Mouse (Mus musculus) hindbrain, postnatal 0 days (tissue): ENCODE data around the gene Slc7a11. TPM values are rescaled to one million over a fixed set of nuclear protein-coding genes. Genes with fewer than 3 reads are reported as not detected.

ENCODE experiments used
- ATAC-seq: fragments of 200-750 bp; cut with Nextera tagmentation; 2 replicates; pipeline ENCODE4 v1.8.0; 2017; ENCODE audit warnings: mild to moderate bottlenecking, moderate TSS enrichment, moderate library complexity
- DNase-seq: peaks from one replicate; pipeline ENCODE4 v3.0.0-alpha.2; 2015; ENCODE audit warnings: low spot score
- H3K27ac ChIP-seq: fragments of 300-500 bp; sonication (generic); 2 replicates; pipeline ENCODE4 v1.5.1; 2014; ENCODE audit warnings: mild to moderate bottlenecking
- H3K27me3 ChIP-seq: fragments of 300-500 bp; sonication (generic); 2 replicates; pipeline ENCODE4 v1.6.1; 2014; ENCODE audit warnings: low read length, mixed read lengths; ENCODE audit not compliant: insufficient read depth
- H3K36me3 ChIP-seq: fragments of 300-500 bp; sonication (generic); 2 replicates; pipeline ENCODE4 v1.6.1; 2014; ENCODE audit warnings: low read length, mixed read lengths; ENCODE audit not compliant: insufficient read depth
- H3K4me1 ChIP-seq: fragments of 300-500 bp; sonication (generic); 2 replicates; pipeline ENCODE4 v1.6.1; 2014; ENCODE audit warnings: antibody characterized with exemption, low read length, mixed read lengths; ENCODE audit not compliant: insufficient read depth
- H3K4me2 ChIP-seq: fragments of 300-500 bp; sonication (generic); 2 replicates; pipeline ENCODE4 v1.6.1; 2014; ENCODE audit warnings: low read depth, mild to moderate bottlenecking, low read length, moderate library complexity, mixed read lengths
- H3K4me3 ChIP-seq: fragments of 300-500 bp; sonication (generic); 2 replicates; pipeline ENCODE4 v1.5.1; 2014; ENCODE audit warnings: low read length
- H3K9ac ChIP-seq: fragments of 300-500 bp; sonication (generic); replicated peaks from 2 replicates; pipeline ENCODE4 v1.6.1; 2014; ENCODE audit warnings: mild to moderate bottlenecking, low read length, moderate library complexity, mixed read lengths
- H3K9me3 ChIP-seq: fragments of 300-500 bp; sonication (generic); 2 replicates; pipeline ENCODE4 v1.6.1; 2016; ENCODE audit warnings: low read length, mixed read lengths
- CTCF ChIP-seq: IDR thresholded peaks from 2 replicates; pipeline ENCODE4 v1.5.1; 2016; ENCODE audit warnings: antibody characterized with exemption, control low read depth, low read depth
- WGBS: fragments of 180-500 bp; shearing (Covaris S2); extraction: QIAGEN DNeasy Blood & Tissue Kit; methylation state at CpG from one replicate; pipeline ENCODE4 v1.1.7; 2014; 5-methylcytosine and 5-hydroxymethylcytosine counted together
- polyA plus RNA-seq: library from polyadenylated mRNA; unstranded; fragments of >200 nt; fragmentation: Nextera tagmentation; extraction: Ambion mirVana; gene quantifications from 2 replicates; pipeline ENCODE4 v1.2.1, GENCODE M21; 2015
- total RNA-seq: library from RNA; depleted of rRNA; stranded (reverse); fragments of >200 nt; gene quantifications from 2 replicates; pipeline ENCODE4 v1.2.3, GENCODE M21; 2014

Slc7a11 gene
- total and polyA plus RNA-seq, 2 experiments from 2014 or later, result 4.8 to 18.0 TPM

GRCm38 (mm10) chr3:49937611-49938010, 505.8 kb downstream of the Slc7a11 start:
- no peaks in the 10 kb centered on the region for H3K27me3 ChIP-seq
- H3K36me3 ChIP-seq, result no peaks in the 10 kb centered on the region
- no peaks in the 10 kb centered on the region for H3K9me3 ChIP-seq
- no peaks in the 10 kb centered on the region for H3K4me1 ChIP-seq
- ATAC-seq (no peak), DNase-seq (no peak)
- WGBS, result 80% methylated on average over 2 of the region's 2 CpGs
- no peak overlapping the region for H3K4me3 ChIP-seq
- H3K9ac ChIP-seq, result no peak overlapping the region
- H3K4me2 ChIP-seq, result no peak overlapping the region
- no peak overlapping the region for H3K27ac ChIP-seq
- TF ChIP-seq CTCF, result no peak

GRCm38 (mm10) chr3:49929496-49929895, 513.9 kb downstream of the Slc7a11 start:
- no peak overlapping the region for H3K9ac ChIP-seq
- H3K36me3 ChIP-seq, result no peaks in the 10 kb centered on the region
- no peak overlapping the region for H3K4me2 ChIP-seq
- DNase-seq (no peak), ATAC-seq (no peak)
- no peaks in the 10 kb centered on the region for H3K9me3 ChIP-seq
- no peaks in the 10 kb centered on the region for H3K4me1 ChIP-seq
- TF ChIP-seq CTCF, result no peak
- no peaks in the 10 kb centered on the region for H3K27me3 ChIP-seq
- no peak overlapping the region for H3K4me3 ChIP-seq
- no peak overlapping the region for H3K27ac ChIP-seq

GRCm38 (mm10) chr3:49928509-49929263, 514.7 kb downstream of the Slc7a11 start:
- no peaks in the 10 kb centered on the region for H3K4me1 ChIP-seq
- H3K9me3 ChIP-seq, result no peaks in the 10 kb centered on the region
- no peak overlapping the region for H3K9ac ChIP-seq
- 47% methylated on average over 4 of the region's 4 CpGs for WGBS
- no peak for TF ChIP-seq CTCF
- H3K4me2 ChIP-seq, result no peak overlapping the region
- no peaks in the 10 kb centered on the region for H3K27me3 ChIP-seq
- no peak for ATAC-seq
- no peak overlapping the region for H3K27ac ChIP-seq
- no peaks in the 10 kb centered on the region for H3K36me3 ChIP-seq
- no peak for DNase-seq
- H3K4me3 ChIP-seq, result no peak overlapping the region

- Histone ChIP-seq H3K9me3 (no peaks in the 10 kb centered on the region), H3K4me2 (no peak overlapping the region), H3K27me3 (no peaks in the 10 kb centered on the region), H3K36me3 (no peaks in the 10 kb centered on the region), H3K27ac (no peak overlapping the region), H3K4me1 (no peaks in the 10 kb centered on the region), H3K9ac (no peak overlapping the region), H3K4me3 (no peak overlapping the region)
- ATAC-seq (no peak), DNase-seq (no peak)
- TF ChIP-seq CTCF, result no peak
- 70% methylated on average over 2 of the region's 2 CpGs for WGBS
These were observed 529.5 kb downstream of the Slc7a11 start for GRCm38 (mm10) chr3:49913929-49914328.

DNA sequence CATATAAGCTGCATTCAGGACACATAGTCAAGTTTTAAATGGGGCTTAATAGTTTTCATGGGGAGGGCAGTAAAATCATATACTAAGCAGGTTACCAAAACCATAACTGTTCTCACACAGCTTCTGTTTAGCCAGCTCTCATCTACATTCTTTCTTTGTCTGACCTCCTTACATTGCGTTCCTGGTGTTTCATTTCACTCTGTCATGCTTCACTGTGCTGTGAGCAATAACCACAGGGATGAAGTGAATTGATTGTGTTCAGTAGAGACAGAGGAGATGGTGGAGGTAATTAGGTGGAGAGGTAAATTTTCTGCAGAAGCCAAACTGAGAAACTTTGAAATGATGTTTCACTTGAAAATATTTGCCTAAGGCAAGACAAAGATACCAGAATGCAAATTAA, 532.5 kb downstream of the Slc7a11 start:
- no peak for TF ChIP-seq CTCF
- H3K4me3 ChIP-seq, result no peak overlapping the region
- no peaks in the 10 kb centered on the region for H3K4me1 ChIP-seq
- no peaks in the 10 kb centered on the region for H3K27me3 ChIP-seq
- H3K9me3 ChIP-seq, result no peaks in the 10 kb centered on the region
- no peaks in the 10 kb centered on the region for H3K36me3 ChIP-seq
- H3K9ac ChIP-seq, result no peak overlapping the region
- ATAC-seq (no peak), DNase-seq (no peak)
- H3K27ac ChIP-seq, result no peak overlapping the region
- H3K4me2 ChIP-seq, result no peak overlapping the region
- 29% methylated on average over 1 of the region's 1 CpGs for WGBS

- no peak overlapping the region for H3K4me2 ChIP-seq
- 32% methylated on average over 12 of the region's 12 CpGs for WGBS
- ATAC-seq, result no peak
- no peaks in the 10 kb centered on the region for H3K27me3 ChIP-seq
- H3K4me3 ChIP-seq, result no peak overlapping the region
- no peaks in the 10 kb centered on the region for H3K4me1 ChIP-seq
- H3K9me3 ChIP-seq, result no peaks in the 10 kb centered on the region
- no peak for DNase-seq
- no peak overlapping the region for H3K9ac ChIP-seq
- no peaks in the 10 kb centered on the region for H3K36me3 ChIP-seq
- H3K27ac ChIP-seq, result no peak overlapping the region; the same call in 1 of the 2 replicates
- TF ChIP-seq CTCF, result no peak
These were observed 534.7 kb downstream of the Slc7a11 start for GRCm38 (mm10) chr3:49908426-49909341.
